Mouse (Mus musculus): Measurements from ENCODE around the gene Hoxc11. TPM values are rescaled to one million over a fixed set of nuclear protein-coding genes. Genes with fewer than 3 reads are reported as not detected.

Gene Hoxc11
- not detected in 2 replicates for polyA plus RNA-seq (2012; rRNA removed)

GRCm38 (mm10) chr15:102954192-102955006, at the start of gene Hoxc11:
TSS of gene Hoxc11 (plus strand) at chr15:102954427.

GRCm38 (mm10) chr15:102921053-102922011, 32.9 kb upstream of the Hoxc11 start, which contains the start of gene Hoxc13:
TSS of gene Hoxc13 (plus strand) at chr15:102921103.

GRCm38 (mm10) chr15:102936279-102936972, 17.8 kb upstream of the Hoxc11 start, which contains the start of gene Hoxc12:
TSS of gene Hoxc12 (plus strand) at chr15:102936757.

GRCm38 (mm10) chr15:102966776-102967311, 12.6 kb downstream of the Hoxc11 start, which contains the start of gene Hoxc10:
TSS of gene Hoxc10 (plus strand) at chr15:102966796.

GRCm38 (mm10) chr15:102967312-102967510, 13.0 kb downstream of the Hoxc11 start, which contains the start of gene Hoxc5:
TSS of gene Hoxc5 (plus strand) at chr15:102967443.

GRCm38 (mm10) chr15:102976171-102976570, 21.9 kb downstream of the Hoxc11 start, which contains the start of gene Hoxc9:
TSS of gene Hoxc9 (plus strand) at chr15:102976439.

GRCm38 (mm10) chr15:102990461-102991397, 36.5 kb downstream of the Hoxc11 start, which contains the start of gene Hoxc8:
TSS of gene Hoxc8 (plus strand) at chr15:102990607.

GRCm38 (mm10) chr15:102997939-102998355, 43.7 kb downstream of the Hoxc11 start, which contains the start of gene Hoxc6:
TSS of gene Hoxc6 (plus strand) at chr15:102998257.

Other genes with a start within 250 kb of the Hoxc11 start
- 5.4 and 6.1 TPM in 2 replicates for gene Calcoco1, start 232.2 kb upstream of the Hoxc11 start, polyA plus RNA-seq (2012; rRNA removed)
- not detected in 2 replicates for gene Hoxc13, start 33.3 kb upstream of the Hoxc11 start, polyA plus RNA-seq (2012; rRNA removed)
- gene Hoxc12, start 17.7 kb upstream of the Hoxc11 start, polyA plus RNA-seq (2012; rRNA removed) = not detected in 2 replicates
- gene Hoxc10, start 12.4 kb downstream of the Hoxc11 start, polyA plus RNA-seq (2012; rRNA removed) = 0.09 TPM in 1 of 2 replicates, not detected in the other
- gene Hoxc5, start 13.0 kb downstream of the Hoxc11 start, polyA plus RNA-seq (2012; rRNA removed) = 0.03 and 0.19 TPM in 2 replicates
- 0.07 TPM in 1 of 2 replicates, not detected in the other for gene Hoxc9, start 22.0 kb downstream of the Hoxc11 start, polyA plus RNA-seq (2012; rRNA removed)
- gene Hoxc8, start 36.2 kb downstream of the Hoxc11 start, polyA plus RNA-seq (2012; rRNA removed) = 0.01 and 0.17 TPM in 2 replicates
- gene Hoxc6, start 43.8 kb downstream of the Hoxc11 start, polyA plus RNA-seq (2012; rRNA removed) = 0.09 and 0.34 TPM in 2 replicates
- gene Hoxc4, start 64.5 kb downstream of the Hoxc11 start, polyA plus RNA-seq (2012; rRNA removed) = 0.07 and 0.25 TPM in 2 replicates
- 3.5 and 4.1 TPM in 2 replicates for gene Smug1, start 212.7 kb downstream of the Hoxc11 start, polyA plus RNA-seq (2012; rRNA removed)

Measured in liver, embryonic 14 days (tissue).